Mouse (Mus musculus) E14TG2a.4 (cell line): ENCODE results near the gene Timm44.

Experiments used
- CTCF ChIP-seq: conservative IDR thresholded peaks from 2 replicates; pipeline ENCODE4 v1.5.1; 2014; ENCODE audit warnings: low read length
- POU5F1 ChIP-seq: IDR thresholded peaks from 2 replicates; pipeline ENCODE4 v1.6.1; 2014; ENCODE audit warnings: low read length, borderline replicate concordance

DNA sequence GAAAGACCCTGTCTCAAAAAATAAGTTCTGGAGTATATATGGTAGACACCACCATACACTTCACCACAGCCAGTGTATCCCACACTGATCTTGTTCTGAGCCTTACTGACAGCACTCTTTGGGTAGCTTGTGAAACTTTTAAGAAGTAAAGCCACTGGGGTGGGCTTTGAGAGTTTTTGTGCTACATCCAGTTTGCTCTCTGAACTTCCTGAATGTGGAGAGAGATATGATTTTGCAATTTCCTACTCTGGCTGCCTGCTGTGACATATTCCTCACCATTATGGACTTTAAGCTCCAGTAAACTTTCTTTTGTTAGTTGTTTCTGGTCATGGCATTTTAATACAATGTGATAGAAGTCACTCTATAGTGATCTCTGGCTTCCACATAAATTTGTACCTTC lies 36.4 kb upstream of the Timm44 start:
- TF ChIP-seq CTCF = no peak
- no peak for TF ChIP-seq POU5F1
